10 mouse cellular contexts compared by ENCODE assay signal in the genomic region with DNA sequence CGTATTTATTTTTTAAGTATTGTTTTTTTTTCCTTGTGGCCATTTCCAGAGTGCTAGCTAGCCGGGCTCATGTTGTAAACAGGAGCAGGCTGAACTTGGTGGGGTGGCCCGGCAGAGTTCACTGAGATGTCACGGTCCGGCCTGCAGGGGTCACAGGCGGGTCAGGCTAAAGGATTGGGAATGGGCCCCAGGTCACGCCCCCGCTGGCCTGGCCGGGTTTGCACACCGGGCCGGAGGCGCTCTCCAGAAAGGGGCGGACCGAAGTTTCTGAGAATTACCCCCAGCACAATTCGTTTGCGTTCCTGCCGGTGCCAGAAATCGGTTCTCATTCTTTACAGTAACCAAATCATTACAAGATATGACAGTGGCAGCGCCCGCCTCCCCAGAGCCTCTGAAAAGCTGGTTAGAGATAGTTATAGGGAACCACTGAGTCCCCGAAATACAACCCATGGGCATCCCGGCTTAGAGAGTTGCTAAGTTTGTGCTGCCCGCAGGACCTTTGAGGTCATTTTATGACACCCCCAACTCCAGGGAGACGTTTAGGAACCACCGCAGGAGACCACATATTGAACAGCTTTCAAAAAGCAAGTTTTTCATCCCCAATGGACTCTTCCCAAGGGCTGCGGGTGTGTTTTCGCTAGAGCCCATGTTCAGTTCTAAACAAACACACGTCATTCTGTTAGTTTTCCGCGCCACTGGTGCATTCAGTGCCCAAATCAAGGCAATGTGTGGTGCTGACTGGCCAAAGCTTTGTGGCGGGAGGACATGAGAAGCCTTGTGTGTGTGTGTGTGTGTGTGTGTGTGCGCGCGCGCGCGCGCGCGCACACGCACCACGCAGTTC. TPM values are rescaled to one million over a fixed set of nuclear protein-coding genes. Genes with fewer than 3 reads are reported as not detected.
DNase-seq lines count a peak whose midpoint lies in the region; ATAC-seq and TF ChIP-seq lines count a peak whose summit lies in the region.
"Had no signal": no experiment of that assay in that cellular context is flagged by ENCODE, and none has a peak within 500 bp of the region (broad histone marks: within the 10 kb centered on the region; RNA-seq: fewer than 3 reads in every experiment).

No protein-coding gene starts in this region.

- H3K9me3 ChIP-seq in lung, embryonic 14.5 days (ENCODE audit: low read depth, low read length), result no peaks in the 10 kb centered on the region
- H3K9me3 ChIP-seq in embryonic facial prominence, embryonic 14.5 days (ENCODE audit: control insufficient read depth, low read length), result no peaks in the 10 kb centered on the region
- no peaks in the 10 kb centered on the region for H3K9me3 ChIP-seq in limb, embryonic 15.5 days

- no peak for TF ChIP-seq CTCF in lung, embryonic 14.5 days (IDR thresholded peaks at IDR 0.05; ENCODE audit: low read depth)
- TF ChIP-seq CTCF in lung, adult 2 months (IDR thresholded peaks at IDR 0.05; ENCODE audit: insufficient read depth, low read length), result no peak

- peaks cover 100% of the 10 kb centered on the region for H3K27me3 ChIP-seq in lung, embryonic 14.5 days (ENCODE audit: insufficient read depth, low read length)
- H3K27me3 ChIP-seq in embryonic facial prominence, embryonic 14.5 days (replicated peaks; ENCODE audit: control insufficient read depth, insufficient read depth, low read length), result peaks cover 100% of the 10 kb centered on the region
- peaks cover 100% of the 10 kb centered on the region for H3K27me3 ChIP-seq in limb, embryonic 15.5 days
- 0 out of 2 replicates have a peak, but pooled peaks cover 4% of the 10 kb centered on the region for H3K27me3 ChIP-seq in splenic B cell, adult 2 months (ENCODE audit: control insufficient read depth, insufficient read depth, low read length, poor library complexity, severe bottlenecking)

- peak overlapping the region; percentile 44 for H3K4me2 ChIP-seq in lung, embryonic 14.5 days
- H3K4me2 ChIP-seq in embryonic facial prominence, embryonic 14.5 days (ENCODE audit: low read depth, low read length), result peak overlapping the region; percentile 66
- peak overlapping the region; percentile 33 for H3K4me2 ChIP-seq in limb, embryonic 15.5 days

- no peaks in the 10 kb centered on the region; the same call in 1 of the 2 replicates for H3K4me1 ChIP-seq in lung, embryonic 14.5 days (ENCODE audit: insufficient read depth)
- H3K4me1 ChIP-seq in lung, adult 2 months (ENCODE audit: control insufficient read depth, insufficient read depth, low read length), result no peaks in the 10 kb centered on the region
- peaks cover 5% of the 10 kb centered on the region; the same call in 1 of the 2 replicates for H3K4me1 ChIP-seq in embryonic facial prominence, embryonic 14.5 days (ENCODE audit: control insufficient read depth, insufficient read depth, low read length)
- peaks cover 42% of the 10 kb centered on the region for H3K4me1 ChIP-seq in limb, embryonic 15.5 days

- 4% methylated on average over 42 of the region's 42 CpGs for WGBS in lung, embryonic 14.5 days
- WGBS in lung, adult 2 months, result 8% methylated on average over 42 of the region's 42 CpGs
- WGBS in embryonic facial prominence, embryonic 14.5 days, result 3% methylated on average over 36 of the region's 42 CpGs
- 6% methylated on average over 42 of the region's 42 CpGs for WGBS in limb, embryonic 15.5 days

- no peak overlapping the region for H3K27ac ChIP-seq in lung, embryonic 14.5 days (ENCODE audit: low read depth)
- H3K27ac ChIP-seq in embryonic facial prominence, embryonic 14.5 days (replicated peaks; ENCODE audit: low read depth, low read length), result no peak overlapping the region
- no peak overlapping the region for H3K27ac ChIP-seq in limb, embryonic 15.5 days

- DNase-seq in lung, embryonic 14.5 days, result no peak
- DNase-seq in lung, adult 2 months, result no peak
- DNase-seq in embryonic facial prominence, embryonic 14.5 days (ENCODE audit: low spot score), result no peak
- peak; percentile 19 for DNase-seq in splenic B cell, adult 2 months (ENCODE audit: low read depth, low spot score)
- DNase-seq in cerebellum, postnatal 4 days (ENCODE audit: low spot score in 2 of 2), result no peak

- no peak for TF ChIP-seq POLR2A in lung, adult 2 months (IDR thresholded peaks at IDR 0.05; ENCODE audit: borderline replicate concordance, extremely low read depth, low read depth, low read length)

- no peak overlapping the region for H3K9ac ChIP-seq in lung, embryonic 14.5 days
- H3K9ac ChIP-seq in embryonic facial prominence, embryonic 14.5 days (ENCODE audit: low read depth, low read length), result no peak overlapping the region
- no peak overlapping the region for H3K9ac ChIP-seq in limb, embryonic 15.5 days

- H3K36me3 ChIP-seq in lung, embryonic 14.5 days (ENCODE audit: insufficient read depth), result no peaks in the 10 kb centered on the region
- no peaks in the 10 kb centered on the region for H3K36me3 ChIP-seq in embryonic facial prominence, embryonic 14.5 days (ENCODE audit: control insufficient read depth, insufficient read depth, low read length)
- no peaks in the 10 kb centered on the region for H3K36me3 ChIP-seq in limb, embryonic 15.5 days
- no peaks in the 10 kb centered on the region for H3K36me3 ChIP-seq in splenic B cell, adult 2 months (ENCODE audit: control insufficient read depth, insufficient read depth, low read length, poor library complexity, severe bottlenecking)

- peak overlapping the region; percentile 11; the same call in 1 of the 2 replicates for H3K4me3 ChIP-seq in lung, embryonic 14.5 days (ENCODE audit: low read depth, low read length)
- no peak overlapping the region for H3K4me3 ChIP-seq in lung, adult 2 months (replicated peaks; ENCODE audit: extremely low read depth, low read depth, low read length)
- peak overlapping the region; percentile 39 for H3K4me3 ChIP-seq in embryonic facial prominence, embryonic 14.5 days (ENCODE audit: low read depth, low read length)
- peak overlapping the region; percentile 38 for H3K4me3 ChIP-seq in limb, embryonic 15.5 days

- ATAC-seq in lung, embryonic 14.5 days (ENCODE audit: insufficient read depth), result no peak
- ATAC-seq in embryonic facial prominence, embryonic 14.5 days (ENCODE audit: low read depth), result no peak
- ATAC-seq in limb, embryonic 15.5 days (ENCODE audit: insufficient number of reproducible peaks, low FRiP score, low TSS enrichment, low read depth), result no peak
- no peak for ATAC-seq in inflammation-experienced regulatory T-cells, adult 6 months

RNA-seq across cellular contexts. Expression of a gene that starts 1.6 kb away (rescaled TPM):
- polyA plus RNA-seq in lung, embryonic 14.5 days (2014; fragmentation: Nextera tagmentation; extraction: Ambion mirVana), result 0.23 TPM in 1 of 2 replicates, not detected in the other
- 0.06 and 0.23 TPM in 2 replicates for polyA plus RNA-seq in lung, adult 2 months (2012; rRNA removed)
- 6.8 and 8.1 TPM in 2 replicates for polyA plus RNA-seq in embryonic facial prominence, embryonic 14.5 days (2014; fragmentation: Nextera tagmentation; extraction: Ambion mirVana)
- 1.7 and 1.8 TPM in 2 replicates for polyA plus RNA-seq in limb, embryonic 15.5 days (2015; fragmentation: Nextera tagmentation; extraction: Ambion mirVana)
- polyA plus RNA-seq in inflammation-experienced regulatory T-cells, adult 6 months (2017; shearing (Covaris generic)), result not detected
- polyA plus RNA-seq: neural tube, embryonic 14.5 days had no signal

RNA-seq across cellular contexts. Expression of a gene that starts 10.6 kb away (rescaled TPM):
- polyA plus RNA-seq in lung, embryonic 14.5 days (2014; fragmentation: Nextera tagmentation; extraction: Ambion mirVana), result not detected in 2 replicates
- polyA plus RNA-seq in lung, adult 2 months (2012; rRNA removed), result 0.14 and 0.18 TPM in 2 replicates
- polyA plus RNA-seq in embryonic facial prominence, embryonic 14.5 days (2014; fragmentation: Nextera tagmentation; extraction: Ambion mirVana), result 0.85 and 1.8 TPM in 2 replicates
- polyA plus RNA-seq in limb, embryonic 15.5 days (2015; fragmentation: Nextera tagmentation; extraction: Ambion mirVana), result not detected in 2 replicates
- not detected for polyA plus RNA-seq in inflammation-experienced regulatory T-cells, adult 6 months (2017; shearing (Covaris generic))
- polyA plus RNA-seq: cortical plate, adult 2 months; neural tube, embryonic 14.5 days; thymus, postnatal 0 days had no signal
